Mouse (Mus musculus) kidney, postnatal 10 days (tissue): Measurements from ENCODE around the gene Kif2a.

Source experiments
- DNase-seq: peaks from one replicate; pipeline ENCODE4 v3.0.0; 2021; ENCODE audit warnings: mixed read lengths

Gene Kif2a

GRCm38 (mm10) chr13:107021461-107022265, at the start of gene Kif2a:
Gene Kif2a (minus strand): TSS chr13:107022126.
- DNase-seq = peak; percentile 64

DNA sequence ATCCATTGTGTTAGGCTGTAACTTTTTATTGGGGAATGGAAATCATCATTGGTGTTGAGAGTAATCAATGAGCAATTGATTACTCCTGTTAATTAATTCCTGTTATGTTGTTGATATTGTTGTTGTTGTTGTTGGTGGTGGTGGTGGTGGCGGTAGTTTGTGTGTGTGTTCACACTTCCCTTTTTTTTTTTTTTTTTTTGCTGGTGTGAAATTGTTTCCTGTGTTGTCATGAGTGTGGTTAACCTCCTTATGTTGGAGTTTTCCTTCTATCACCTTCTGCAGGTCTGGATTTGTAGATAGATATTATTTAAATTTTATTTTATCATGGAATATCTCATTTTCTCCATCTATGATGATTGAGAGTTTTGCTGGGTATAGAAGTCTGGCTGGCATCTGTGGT, 47.1 kb upstream of the Kif2a start:
- no peak for DNase-seq

GRCm38 (mm10) chr13:107065098-107065855, 43.4 kb upstream of the Kif2a start:
- no peak for DNase-seq

- no peak for DNase-seq
Observed at GRCm38 (mm10) chr13:107064263-107064662, 42.3 kb upstream of the Kif2a start.

DNA sequence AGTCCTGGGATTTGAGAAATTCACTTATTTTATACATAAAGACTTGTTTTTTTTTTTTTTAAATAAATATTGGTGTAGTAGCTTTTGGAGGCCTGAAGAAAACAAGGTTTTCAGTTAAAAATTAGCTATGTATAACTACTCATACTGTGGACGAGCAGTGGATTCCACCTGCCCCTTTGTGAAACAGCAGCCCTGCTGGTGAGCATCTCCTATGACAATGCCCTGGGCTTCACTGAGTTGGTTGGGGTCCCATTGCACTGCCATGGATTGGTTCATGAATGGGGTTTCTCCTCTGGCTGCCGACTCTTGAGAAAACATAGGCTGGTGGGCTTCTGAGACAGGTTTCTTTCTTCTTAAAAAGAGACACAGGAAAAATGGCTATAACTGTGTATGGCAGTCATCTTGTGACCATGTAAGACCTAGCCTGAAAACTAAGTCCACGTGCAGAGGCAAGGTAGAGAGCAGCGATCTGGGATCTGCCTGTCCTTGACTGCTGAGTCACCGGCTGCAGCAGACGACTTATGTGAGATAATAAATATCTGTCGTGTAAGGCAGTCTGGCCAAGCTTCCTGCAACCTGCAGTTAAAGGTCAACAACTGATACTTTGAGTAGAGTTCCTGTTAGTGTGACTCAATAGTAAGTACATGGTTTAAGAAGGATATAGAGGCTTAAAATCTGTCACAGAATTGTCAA, 41.3 kb upstream of the Kif2a start:
- DNase-seq = no peak

GRCm38 (mm10) chr13:107060098-107060497, 38.2 kb upstream of the Kif2a start:
- DNase-seq = no peak

DNA sequence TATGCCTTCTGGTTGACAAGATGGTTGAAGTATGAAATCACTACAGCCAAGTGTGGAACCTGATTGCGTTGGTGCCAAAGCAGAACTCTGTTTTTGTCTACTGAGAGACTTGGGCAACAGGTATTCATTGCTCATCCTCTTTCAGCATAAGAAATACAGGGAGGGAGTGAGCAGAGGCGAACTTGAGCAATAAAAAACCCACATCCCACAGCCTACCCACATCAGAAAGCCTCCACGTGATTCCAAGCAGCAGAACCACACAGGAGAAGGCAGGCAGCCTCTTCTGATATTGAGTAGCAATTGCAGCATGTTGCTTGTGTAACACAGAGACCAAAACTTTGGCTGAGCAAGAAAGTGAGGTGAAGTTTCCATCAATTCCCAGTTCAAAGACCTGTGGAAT, 37.5 kb upstream of the Kif2a start:
- DNase-seq = no peak

DNA sequence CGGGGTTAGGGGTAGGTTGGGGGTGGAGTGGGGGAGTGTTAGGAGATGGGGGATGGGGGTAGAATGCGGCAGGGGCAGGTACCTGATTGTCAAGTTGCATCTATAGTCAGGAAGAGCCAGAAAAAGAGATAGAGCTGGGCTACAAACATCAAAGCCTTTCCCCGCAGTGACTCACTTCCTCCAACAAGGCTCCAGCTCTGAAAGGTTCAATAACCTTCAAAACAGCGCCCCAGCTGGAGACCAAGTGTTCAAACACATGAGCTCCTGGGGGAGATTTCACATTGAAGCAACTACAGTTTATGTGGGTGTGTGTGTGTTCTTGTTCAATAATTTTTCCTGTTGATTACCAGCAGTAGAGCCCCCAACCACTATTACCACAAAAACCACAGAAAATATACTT, 34.4 kb upstream of the Kif2a start:
- DNase-seq = peak; percentile 34

DNA sequence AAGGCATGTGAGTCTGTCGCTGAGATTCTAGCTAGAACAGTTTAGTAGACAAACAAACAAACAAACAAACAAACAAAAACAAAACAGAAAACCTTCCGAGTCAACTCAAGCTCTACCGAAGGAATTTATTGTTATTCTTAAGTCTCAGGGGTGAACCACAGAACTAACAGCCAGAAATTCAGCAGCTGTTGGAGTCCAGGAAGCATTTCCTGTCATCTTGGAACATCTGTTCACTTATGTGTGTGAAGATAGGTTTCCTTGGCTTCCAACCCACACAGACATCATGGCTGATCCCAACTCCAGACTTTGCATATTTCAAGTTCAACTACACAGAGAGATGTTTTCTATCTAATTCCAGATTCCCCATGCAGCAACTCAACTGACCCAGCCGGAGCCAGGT, 32.6 kb upstream of the Kif2a start:
- DNase-seq = no peak

- no peak for DNase-seq
Observed at GRCm38 (mm10) chr13:107051342-107051741, 29.4 kb upstream of the Kif2a start.

DNA sequence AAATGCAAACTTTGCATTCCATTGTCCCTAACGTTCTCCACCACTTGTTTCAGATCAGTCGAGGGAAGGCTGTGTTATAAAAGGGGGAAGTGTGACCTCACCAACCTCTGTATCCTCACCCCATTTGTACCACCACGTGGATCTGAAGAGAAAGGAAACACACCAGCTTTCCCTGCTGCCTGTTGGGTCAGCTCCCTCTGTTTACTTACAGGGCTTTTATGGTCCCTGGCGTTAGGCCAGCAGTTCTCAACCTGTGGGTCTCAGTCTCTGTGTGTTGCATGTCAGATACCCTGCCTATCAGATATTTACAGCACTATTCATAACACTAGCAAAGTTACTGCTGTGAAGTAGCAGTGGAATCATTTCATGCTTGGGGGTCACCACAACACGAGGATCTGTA, 22.3 kb upstream of the Kif2a start:
- peak; percentile 34 for DNase-seq

- DNase-seq = no peak
Observed at GRCm38 (mm10) chr13:107042551-107042950, 20.6 kb upstream of the Kif2a start.

DNA sequence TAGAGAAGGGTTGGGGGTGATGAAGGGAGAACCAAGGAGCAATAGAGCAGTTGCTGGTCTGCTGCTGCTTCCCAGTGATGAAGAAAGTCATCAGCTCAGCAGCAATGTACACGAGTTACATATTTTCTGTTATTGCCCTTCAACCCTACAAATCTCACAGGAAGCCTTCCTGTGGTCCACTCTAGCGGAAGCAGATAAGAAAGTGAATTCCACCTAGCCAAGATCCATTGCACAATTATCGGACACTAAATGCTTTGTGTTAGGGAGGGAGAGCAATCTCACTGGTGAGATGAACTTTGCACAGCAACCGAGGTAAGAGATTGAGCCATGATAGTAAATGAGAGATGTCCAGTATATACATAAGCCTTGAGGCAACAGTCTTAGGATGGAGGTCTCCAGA, 17.6 kb upstream of the Kif2a start:
- DNase-seq = no peak

- no peak for DNase-seq
Observed at GRCm38 (mm10) chr13:107038346-107038745, 16.4 kb upstream of the Kif2a start.

GRCm38 (mm10) chr13:107035511-107036113, 13.7 kb upstream of the Kif2a start:
- no peak for DNase-seq

GRCm38 (mm10) chr13:107035078-107035477, 13.2 kb upstream of the Kif2a start:
- no peak for DNase-seq

DNA sequence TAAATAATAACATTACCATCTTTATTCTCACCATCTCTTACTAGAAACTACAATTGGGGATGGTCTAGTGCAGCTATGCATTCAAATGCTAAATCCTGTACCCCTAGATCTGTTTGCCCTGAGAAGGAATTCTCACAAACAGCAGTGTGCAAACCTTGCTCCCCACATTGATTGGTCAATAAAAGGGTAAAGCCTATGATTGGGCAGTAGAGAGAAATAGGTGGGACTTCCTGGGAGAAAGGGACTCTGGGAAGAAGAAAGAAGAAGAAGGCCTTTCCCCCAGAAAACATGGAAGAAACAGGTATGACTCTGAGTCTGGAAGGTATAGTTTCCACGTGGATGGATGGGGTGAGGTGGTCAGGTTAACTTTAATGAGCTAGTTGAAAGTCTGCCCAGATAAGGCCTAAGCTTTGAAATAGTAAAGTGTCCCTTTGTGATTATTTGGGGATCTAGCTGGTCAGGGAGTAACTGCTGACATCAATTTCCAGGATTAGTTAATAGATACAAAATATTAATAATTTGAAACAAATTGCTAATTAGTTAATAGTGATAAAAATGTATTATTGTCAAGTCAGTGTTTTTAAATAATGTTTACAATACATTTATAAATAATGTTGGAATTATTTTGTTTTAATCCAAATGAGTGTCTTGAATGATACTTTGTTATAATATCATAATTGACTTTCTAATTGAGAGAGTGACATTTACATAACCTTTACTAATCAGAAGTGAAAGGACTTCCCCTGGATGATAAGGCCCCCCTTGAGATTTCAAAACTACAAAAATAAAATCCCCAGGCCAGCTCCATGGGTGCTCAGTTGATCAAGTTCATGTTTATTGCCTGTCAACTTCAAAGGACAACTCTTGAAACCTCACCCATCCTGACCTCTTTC, 12.3 kb upstream of the Kif2a start:
- DNase-seq = no peak

- no peak for DNase-seq
Observed at GRCm38 (mm10) chr13:107031228-107031627, 9.3 kb upstream of the Kif2a start.

DNA sequence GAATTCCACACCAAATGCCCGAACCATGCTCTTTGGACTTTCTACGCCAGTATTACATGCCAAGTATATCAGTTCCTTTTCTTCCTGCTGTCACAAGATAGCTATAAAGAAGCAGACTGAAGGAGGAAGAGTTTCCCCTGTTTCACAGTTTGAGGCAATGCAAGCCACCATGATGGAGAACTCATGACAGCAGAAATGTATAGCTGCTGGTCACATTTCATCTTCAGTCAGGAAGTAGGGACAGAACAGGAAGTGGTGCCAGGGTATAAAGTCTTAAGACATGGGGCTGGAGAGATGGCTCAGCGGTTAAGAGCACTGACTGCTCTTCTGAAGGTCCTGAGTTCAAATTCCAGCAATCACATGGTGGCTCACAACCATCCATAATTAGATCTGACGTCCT, 5.3 kb upstream of the Kif2a start:
- DNase-seq = no peak

- no peak for DNase-seq
Observed at GRCm38 (mm10) chr13:107025663-107026062, 3.7 kb upstream of the Kif2a start.

DNA sequence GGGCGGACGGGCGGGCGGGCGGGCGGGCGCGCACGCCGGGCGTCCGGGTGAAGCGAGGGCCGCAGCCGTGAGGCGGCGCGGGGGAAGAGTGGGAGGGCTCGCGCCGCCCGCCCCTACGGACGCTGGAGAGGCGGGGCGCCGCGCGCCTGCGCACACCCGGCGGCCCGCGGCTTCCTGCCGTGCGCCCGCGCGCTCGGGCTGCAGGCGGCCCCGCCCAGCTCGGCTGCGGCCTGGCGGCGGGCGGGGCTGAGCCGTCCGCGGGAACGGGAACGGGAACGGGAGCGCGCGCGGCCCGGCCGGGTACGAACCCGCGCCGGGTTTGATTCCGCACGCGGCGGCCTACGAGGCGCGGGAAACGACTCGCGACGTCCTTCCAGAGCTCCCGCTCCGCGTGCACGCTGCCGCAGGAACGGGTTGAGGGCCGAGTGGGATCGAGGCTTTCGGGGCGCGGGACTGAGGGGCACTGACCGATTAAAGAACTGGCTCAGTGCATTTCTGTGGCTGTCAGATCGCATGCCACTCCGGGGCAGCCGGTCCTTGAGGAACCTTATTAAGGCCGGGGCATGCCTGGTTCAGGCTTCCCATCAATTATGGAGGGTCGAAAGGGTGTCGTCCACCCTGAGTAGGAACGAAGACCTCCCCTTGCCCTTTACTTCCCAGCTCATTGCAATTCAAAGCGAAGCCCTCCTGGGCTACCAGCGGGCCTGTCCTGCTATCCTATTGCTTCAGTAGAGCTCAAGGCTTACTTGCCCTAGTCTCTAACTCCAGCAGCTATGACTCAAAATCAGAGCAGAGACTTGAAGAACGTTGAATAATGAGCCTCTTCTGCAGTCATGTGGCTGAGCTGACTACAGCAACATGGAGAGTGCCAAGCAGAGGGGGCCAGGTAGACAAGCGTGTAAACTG, 593 bp upstream of the Kif2a start:
- DNase-seq = peak; percentile 89
